Mouse (Mus musculus): ENCODE data around the gene Gabrr2. TPM values are rescaled to one million over a fixed set of nuclear protein-coding genes. Genes with fewer than 3 reads are reported as not detected.

The Gabrr2 gene
- polyA plus RNA-seq, 1 experiment from 2014 or later, result 0.94 TPM

DNA sequence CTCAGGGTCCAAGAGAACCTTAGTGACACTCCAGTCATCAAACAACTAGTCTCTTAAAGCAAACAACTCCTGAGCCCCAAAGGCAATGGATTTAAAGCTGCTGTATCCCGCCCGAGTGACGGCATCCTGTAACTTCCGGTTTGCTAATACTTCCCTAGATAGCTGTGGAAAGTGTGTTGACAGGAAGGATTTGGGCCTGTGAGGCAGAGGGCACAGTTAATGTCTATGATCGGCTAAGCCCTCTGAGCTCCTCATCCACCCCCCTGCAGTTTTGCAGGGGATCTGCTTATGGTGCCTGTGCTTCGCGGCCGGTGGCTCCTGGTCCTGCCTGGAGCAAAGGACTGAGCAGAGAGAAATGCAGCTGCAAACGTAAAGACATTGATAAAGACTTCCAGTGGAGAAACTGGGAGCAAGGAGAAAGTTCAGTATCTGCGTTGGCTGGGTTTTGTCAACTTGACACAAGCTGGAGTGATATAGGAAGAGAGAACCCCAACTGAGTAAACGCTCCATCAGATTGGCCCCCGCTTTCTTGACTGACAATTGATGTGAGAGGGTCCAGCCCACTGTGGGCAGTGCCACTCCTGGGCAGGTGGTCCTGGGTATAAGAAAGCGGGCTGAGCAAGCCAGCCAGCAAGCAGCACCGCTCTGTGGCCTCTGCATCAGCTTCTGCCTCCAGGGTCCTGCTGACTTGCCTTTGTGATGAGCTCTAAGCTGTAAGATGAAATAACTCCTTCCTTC lies 3.6 kb downstream of the Gabrr2 start:
- 76% methylated on average over 14 of the region's 14 CpGs for WGBS
- ATAC-seq (ENCODE audit: low FRiP score) (no peak), DNase-seq (ENCODE audit: low spot score) (no peak)
- no peak overlapping the region for H3K4me3 ChIP-seq (replicated peaks; ENCODE audit: low read length)
- H3K4me2 ChIP-seq (replicated peaks), result no peak overlapping the region
- H3K4me1 ChIP-seq (replicated peaks; ENCODE audit: control insufficient read depth, insufficient read depth, low read length), result no peaks in the 10 kb centered on the region
- no peak overlapping the region for H3K9ac ChIP-seq
- no peaks in the 10 kb centered on the region for H3K27me3 ChIP-seq (ENCODE audit: control insufficient read depth, insufficient read depth, low read length)
- no peaks in the 10 kb centered on the region for H3K9me3 ChIP-seq (ENCODE audit: control insufficient read depth, low read length)
- H3K36me3 ChIP-seq (replicated peaks; ENCODE audit: control insufficient read depth, insufficient read depth), result no peaks in the 10 kb centered on the region
- H3K27ac ChIP-seq, result no peak overlapping the region

DNA sequence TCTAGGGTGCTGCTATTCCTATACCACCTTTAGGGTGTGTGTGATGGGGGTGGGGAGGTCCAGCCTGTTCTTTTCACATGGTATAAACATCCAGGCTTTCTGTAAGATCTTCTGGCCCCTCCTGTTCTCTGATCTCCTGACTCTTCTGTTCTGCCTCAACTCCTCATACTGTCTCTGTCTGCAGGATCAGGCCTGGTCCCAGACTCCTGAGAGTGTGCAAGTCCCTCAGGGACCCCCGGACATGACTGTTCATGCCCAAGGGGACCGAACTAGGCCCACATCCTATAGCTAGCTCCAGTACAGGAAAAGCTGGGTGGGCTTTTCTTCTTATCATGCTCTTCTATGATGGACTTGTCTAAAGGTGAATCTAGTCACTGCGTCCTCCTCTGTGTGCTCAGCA lies 4.5 kb downstream of the Gabrr2 start:
- Histone ChIP-seq H3K4me1 (replicated peaks; ENCODE audit: control insufficient read depth, insufficient read depth, low read length) (no peaks in the 10 kb centered on the region), H3K4me2 (replicated peaks) (no peak overlapping the region), H3K27me3 (ENCODE audit: control insufficient read depth, insufficient read depth, low read length) (no peaks in the 10 kb centered on the region), H3K27ac (no peak overlapping the region), H3K9ac (no peak overlapping the region), H3K36me3 (replicated peaks; ENCODE audit: control insufficient read depth, insufficient read depth) (no peaks in the 10 kb centered on the region), H3K4me3 (replicated peaks; ENCODE audit: low read length) (no peak overlapping the region), H3K9me3 (ENCODE audit: control insufficient read depth, low read length) (no peaks in the 10 kb centered on the region)
- 92% methylated on average over 3 of the region's 3 CpGs for WGBS
- DNase-seq (ENCODE audit: low spot score) (no peak), ATAC-seq (ENCODE audit: low FRiP score) (no peak)

GRCm38 (mm10) chr4:33067826-33068225 lies 5.0 kb downstream of the Gabrr2 start:
- Histone ChIP-seq H3K27ac (no peak overlapping the region), H3K9me3 (ENCODE audit: control insufficient read depth, low read length) (no peaks in the 10 kb centered on the region), H3K36me3 (replicated peaks; ENCODE audit: control insufficient read depth, insufficient read depth) (no peaks in the 10 kb centered on the region), H3K27me3 (ENCODE audit: control insufficient read depth, insufficient read depth, low read length) (no peaks in the 10 kb centered on the region), H3K9ac (no peak overlapping the region), H3K4me2 (replicated peaks) (no peak overlapping the region), H3K4me1 (replicated peaks; ENCODE audit: control insufficient read depth, insufficient read depth, low read length) (no peaks in the 10 kb centered on the region), H3K4me3 (replicated peaks; ENCODE audit: low read length) (no peak overlapping the region)
- DNase-seq (ENCODE audit: low spot score) (no peak), ATAC-seq (ENCODE audit: low FRiP score) (no peak)
- WGBS, result 92% methylated on average over 6 of the region's 6 CpGs

GRCm38 (mm10) chr4:33068894-33069293 lies 6.1 kb downstream of the Gabrr2 start:
- H3K4me2 ChIP-seq (replicated peaks), result no peak overlapping the region
- ATAC-seq (ENCODE audit: low FRiP score), result no peak
- H3K4me1 ChIP-seq (replicated peaks; ENCODE audit: control insufficient read depth, insufficient read depth, low read length), result no peaks in the 10 kb centered on the region
- H3K4me3 ChIP-seq (replicated peaks; ENCODE audit: low read length), result no peak overlapping the region
- no peaks in the 10 kb centered on the region for H3K27me3 ChIP-seq (ENCODE audit: control insufficient read depth, insufficient read depth, low read length)
- no peak overlapping the region for H3K27ac ChIP-seq
- 73% methylated on average over 6 of the region's 6 CpGs for WGBS
- no peaks in the 10 kb centered on the region for H3K36me3 ChIP-seq (replicated peaks; ENCODE audit: control insufficient read depth, insufficient read depth)
- no peak overlapping the region for H3K9ac ChIP-seq
- DNase-seq (ENCODE audit: low spot score), result no peak
- H3K9me3 ChIP-seq (ENCODE audit: control insufficient read depth, low read length), result no peaks in the 10 kb centered on the region

- no peaks in the 10 kb centered on the region for H3K36me3 ChIP-seq (replicated peaks; ENCODE audit: control insufficient read depth, insufficient read depth)
- no peak overlapping the region for H3K9ac ChIP-seq
- no peak overlapping the region for H3K4me3 ChIP-seq (replicated peaks; ENCODE audit: low read length)
- H3K4me1 ChIP-seq (replicated peaks; ENCODE audit: control insufficient read depth, insufficient read depth, low read length), result no peaks in the 10 kb centered on the region
- no peaks in the 10 kb centered on the region for H3K9me3 ChIP-seq (ENCODE audit: control insufficient read depth, low read length)
- no peaks in the 10 kb centered on the region for H3K27me3 ChIP-seq (ENCODE audit: control insufficient read depth, insufficient read depth, low read length)
- no peak for ATAC-seq (ENCODE audit: low FRiP score)
- no peak for DNase-seq (ENCODE audit: low spot score)
- 93% methylated on average over 6 of the region's 6 CpGs for WGBS
- no peak overlapping the region for H3K4me2 ChIP-seq (replicated peaks)
- H3K27ac ChIP-seq, result no peak overlapping the region
Observed at GRCm38 (mm10) chr4:33070326-33070725, 7.5 kb downstream of the Gabrr2 start.

- no peak overlapping the region for H3K9ac ChIP-seq
- no peaks in the 10 kb centered on the region for H3K4me1 ChIP-seq (replicated peaks; ENCODE audit: control insufficient read depth, insufficient read depth, low read length)
- ATAC-seq (ENCODE audit: low FRiP score) (no peak), DNase-seq (ENCODE audit: low spot score) (no peak)
- H3K27me3 ChIP-seq (ENCODE audit: control insufficient read depth, insufficient read depth, low read length), result no peaks in the 10 kb centered on the region
- H3K36me3 ChIP-seq (replicated peaks; ENCODE audit: control insufficient read depth, insufficient read depth), result no peaks in the 10 kb centered on the region
- H3K27ac ChIP-seq, result no peak overlapping the region
- H3K4me3 ChIP-seq (replicated peaks; ENCODE audit: low read length), result no peak overlapping the region
- WGBS, result 95% methylated on average over 6 of the region's 6 CpGs
- no peak overlapping the region for H3K4me2 ChIP-seq (replicated peaks)
- H3K9me3 ChIP-seq (ENCODE audit: control insufficient read depth, low read length), result no peaks in the 10 kb centered on the region
Observed at GRCm38 (mm10) chr4:33071337-33071736, 8.5 kb downstream of the Gabrr2 start.

DNA sequence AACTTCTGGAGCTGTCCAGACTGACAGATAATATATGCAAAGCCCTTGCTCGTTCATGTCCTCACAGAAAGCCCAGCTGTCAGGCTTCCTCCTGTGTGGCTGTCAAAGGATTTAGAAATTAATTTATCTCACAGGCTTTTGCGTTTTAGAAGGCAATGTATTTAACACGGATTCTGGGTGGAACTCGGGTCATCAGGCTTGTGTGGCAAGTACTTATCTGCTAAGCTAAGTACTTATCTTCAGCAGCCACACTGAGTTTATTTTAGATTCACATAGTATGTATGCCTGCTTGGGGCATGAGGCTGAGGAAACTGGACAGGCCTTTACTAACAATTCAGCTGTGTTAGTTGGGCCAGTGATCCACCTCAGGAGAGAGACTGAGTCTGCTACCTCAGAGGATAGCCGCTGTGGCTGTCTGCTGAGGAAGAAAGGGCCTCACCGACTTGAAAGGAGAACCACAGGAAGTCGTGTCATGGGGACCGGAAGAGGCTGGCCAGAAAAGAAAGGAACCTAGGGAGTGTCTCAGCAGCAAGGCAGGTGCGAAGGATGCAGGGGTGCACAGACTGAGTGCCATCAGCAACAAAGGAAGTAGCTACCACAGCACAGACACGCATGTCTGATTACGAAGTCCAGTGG lies 9.8 kb downstream of the Gabrr2 start:
- WGBS, result 45% methylated on average over 11 of the region's 11 CpGs
- ATAC-seq (ENCODE audit: low FRiP score), result no peak
- Histone ChIP-seq H3K27ac (no peak overlapping the region), H3K9me3 (ENCODE audit: control insufficient read depth, low read length) (no peaks in the 10 kb centered on the region), H3K9ac (no peak overlapping the region), H3K4me3 (replicated peaks; ENCODE audit: low read length) (no peak overlapping the region), H3K4me1 (replicated peaks; ENCODE audit: control insufficient read depth, insufficient read depth, low read length) (no peaks in the 10 kb centered on the region), H3K4me2 (replicated peaks) (no peak overlapping the region), H3K27me3 (ENCODE audit: control insufficient read depth, insufficient read depth, low read length) (no peaks in the 10 kb centered on the region), H3K36me3 (replicated peaks; ENCODE audit: control insufficient read depth, insufficient read depth) (no peaks in the 10 kb centered on the region)
- DNase-seq (ENCODE audit: low spot score), result no peak

GRCm38 (mm10) chr4:33074406-33074805 lies 11.6 kb downstream of the Gabrr2 start:
- WGBS, result 84% methylated on average over 4 of the region's 4 CpGs

DNA sequence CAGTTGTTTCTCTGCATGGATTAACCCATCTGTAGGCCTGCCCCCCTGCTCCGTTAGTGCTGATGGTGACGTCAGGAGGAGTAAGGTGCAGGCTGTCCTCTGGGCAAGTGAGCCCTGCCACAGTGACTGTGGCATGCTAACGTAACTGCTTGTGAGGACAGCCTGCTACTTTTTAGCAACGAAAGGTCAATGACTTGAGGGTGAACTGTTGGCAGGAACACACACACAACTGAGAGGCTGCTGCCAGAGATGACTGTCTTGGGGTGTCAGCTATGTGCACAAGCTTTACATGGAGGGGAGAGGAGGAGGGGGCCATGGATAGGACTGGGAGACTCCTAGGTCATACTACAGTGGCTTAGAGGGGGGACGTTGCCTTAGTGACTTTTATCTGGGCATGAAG lies 12.1 kb downstream of the Gabrr2 start:
- Histone ChIP-seq H3K4me2 (replicated peaks) (no peak overlapping the region), H3K27ac (no peak overlapping the region), H3K9ac (no peak overlapping the region), H3K9me3 (ENCODE audit: control insufficient read depth, low read length) (no peaks in the 10 kb centered on the region), H3K4me1 (replicated peaks; ENCODE audit: control insufficient read depth, insufficient read depth, low read length) (no peaks in the 10 kb centered on the region), H3K36me3 (replicated peaks; ENCODE audit: control insufficient read depth, insufficient read depth) (no peaks in the 10 kb centered on the region), H3K4me3 (replicated peaks; ENCODE audit: low read length) (no peak overlapping the region), H3K27me3 (ENCODE audit: control insufficient read depth, insufficient read depth, low read length) (no peaks in the 10 kb centered on the region)
- no peak for ATAC-seq (ENCODE audit: low FRiP score)
- WGBS, result 75% methylated on average over 5 of the region's 5 CpGs
- no peak for DNase-seq (ENCODE audit: low spot score)

More at GRCm38 (mm10) chr4:33074406-33074805, 11.6 kb downstream of the Gabrr2 start:
- DNase-seq (ENCODE audit: low spot score), result no peak
- H3K4me3 ChIP-seq (replicated peaks; ENCODE audit: low read length), result no peak overlapping the region
- no peaks in the 10 kb centered on the region for H3K27me3 ChIP-seq (ENCODE audit: control insufficient read depth, insufficient read depth, low read length)
- H3K9me3 ChIP-seq (ENCODE audit: control insufficient read depth, low read length), result no peaks in the 10 kb centered on the region
- H3K4me2 ChIP-seq (replicated peaks), result no peak overlapping the region
- H3K9ac ChIP-seq, result no peak overlapping the region
- no peak for ATAC-seq (ENCODE audit: low FRiP score)
- no peaks in the 10 kb centered on the region for H3K4me1 ChIP-seq (replicated peaks; ENCODE audit: control insufficient read depth, insufficient read depth, low read length)
- H3K27ac ChIP-seq, result no peak overlapping the region
- H3K36me3 ChIP-seq (replicated peaks; ENCODE audit: control insufficient read depth, insufficient read depth), result no peaks in the 10 kb centered on the region

Measured in hindbrain, embryonic 14.5 days (tissue).